Mouse (Mus musculus): ENCODE measurements around the gene Rad51c. TPM values are rescaled to one million over a fixed set of nuclear protein-coding genes. Genes with fewer than 3 reads are reported as not detected.
"Not testable (repeated sequence)": the region's sequence is repeated elsewhere in the genome, so short reads cannot be mapped to it uniquely, and the experiment has no call there.

Gene Rad51c
- total RNA-seq, 2 experiments from 2014 or later = 1.1 to 1.3 TPM

DNA sequence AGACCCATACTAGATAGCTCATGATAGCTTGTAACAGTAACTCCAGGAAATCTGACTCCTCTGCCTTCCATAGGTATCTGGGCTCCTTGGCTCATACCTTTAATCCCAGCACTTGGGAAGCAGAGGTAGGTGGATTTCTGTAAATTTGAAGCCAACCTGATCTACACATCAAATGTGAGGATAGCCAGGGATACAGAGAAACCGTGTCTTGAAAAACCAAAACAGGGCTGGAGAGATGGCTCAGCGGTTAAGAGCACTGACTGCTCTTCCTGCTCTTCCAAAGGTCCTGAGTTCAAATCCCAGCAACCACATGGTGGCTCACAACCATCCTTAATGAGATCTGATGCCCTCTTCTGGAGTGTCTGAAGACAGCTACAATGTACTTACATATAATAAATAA lies 30.4 kb upstream of the Rad51c start:
- DNase-seq = not testable (repeated sequence)

GRCm38 (mm10) chr11:87432933-87433669 lies 28.3 kb upstream of the Rad51c start:
- DNase-seq = no peak
- intact Hi-C loops (cut with DNase I) = no loop called here

More for the DNA sequence above, 30.4 kb upstream of the Rad51c start:
- intact Hi-C loops (cut with DNase I) = not testable (repeated sequence)

DNA sequence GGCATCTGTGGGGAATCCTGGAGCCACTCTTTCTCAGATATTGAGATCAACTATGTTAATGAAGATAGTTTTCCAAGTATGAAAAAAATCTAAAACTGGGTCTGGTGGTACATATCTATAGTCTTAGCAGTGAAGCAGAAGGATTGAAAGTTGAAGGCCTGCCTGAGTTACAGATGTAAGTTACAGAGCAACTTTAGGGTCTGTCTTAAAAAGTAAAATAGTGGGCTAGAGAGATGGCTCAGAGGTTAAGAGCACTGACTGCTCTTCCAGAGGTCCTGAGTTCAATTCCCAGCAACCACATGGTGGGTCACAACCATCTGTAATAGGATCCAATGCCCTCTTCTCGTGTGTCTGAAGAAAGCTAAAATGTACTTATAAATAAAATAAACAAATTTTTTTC lies 27.7 kb upstream of the Rad51c start:
- DNase-seq = no peak
- intact Hi-C loops (cut with DNase I) = no loop called here

DNA sequence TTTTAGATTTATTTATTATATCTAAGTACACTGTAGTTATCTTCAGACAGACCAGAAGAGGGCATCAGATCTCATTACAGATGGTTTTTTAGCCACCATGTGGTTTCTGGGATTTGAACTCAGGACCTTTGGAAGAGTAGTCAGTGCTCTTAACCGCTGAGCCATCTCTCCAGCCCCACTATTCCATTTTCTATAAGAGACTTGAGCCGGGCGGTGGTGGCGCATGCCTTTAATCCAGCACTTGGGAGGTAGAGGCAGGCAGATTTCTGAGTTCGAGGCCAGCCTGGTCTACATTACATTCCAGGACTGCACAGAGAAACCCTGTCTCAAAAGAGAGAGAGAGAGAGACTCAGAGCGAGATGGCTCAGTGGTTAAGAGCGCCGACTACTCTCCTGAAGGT lies 27.1 kb upstream of the Rad51c start:
- intact Hi-C loops (cut with DNase I); DNase-seq: not testable (repeated sequence)

- intact Hi-C loops (cut with DNase I) = no loop called here
- no peak for DNase-seq
These were observed 25.6 kb upstream of the Rad51c start for GRCm38 (mm10) chr11:87430374-87430773.

GRCm38 (mm10) chr11:87429363-87429762 lies 24.6 kb upstream of the Rad51c start:
- no peak for DNase-seq
- intact Hi-C loops (cut with DNase I) = loop anchor here (5.0 to 10.0 kb wide), 2 partner anchors 73 to 305 kb away; partner anchors contain the start of gene Supt4a

GRCm38 (mm10) chr11:87428051-87428673 lies 23.4 kb upstream of the Rad51c start:
- DNase-seq = no peak
- intact Hi-C loops (cut with DNase I) = loop anchor here (5.0 to 10.0 kb wide), 2 partner anchors 74 to 307 kb away; partner anchors contain the start of gene Supt4a

DNA sequence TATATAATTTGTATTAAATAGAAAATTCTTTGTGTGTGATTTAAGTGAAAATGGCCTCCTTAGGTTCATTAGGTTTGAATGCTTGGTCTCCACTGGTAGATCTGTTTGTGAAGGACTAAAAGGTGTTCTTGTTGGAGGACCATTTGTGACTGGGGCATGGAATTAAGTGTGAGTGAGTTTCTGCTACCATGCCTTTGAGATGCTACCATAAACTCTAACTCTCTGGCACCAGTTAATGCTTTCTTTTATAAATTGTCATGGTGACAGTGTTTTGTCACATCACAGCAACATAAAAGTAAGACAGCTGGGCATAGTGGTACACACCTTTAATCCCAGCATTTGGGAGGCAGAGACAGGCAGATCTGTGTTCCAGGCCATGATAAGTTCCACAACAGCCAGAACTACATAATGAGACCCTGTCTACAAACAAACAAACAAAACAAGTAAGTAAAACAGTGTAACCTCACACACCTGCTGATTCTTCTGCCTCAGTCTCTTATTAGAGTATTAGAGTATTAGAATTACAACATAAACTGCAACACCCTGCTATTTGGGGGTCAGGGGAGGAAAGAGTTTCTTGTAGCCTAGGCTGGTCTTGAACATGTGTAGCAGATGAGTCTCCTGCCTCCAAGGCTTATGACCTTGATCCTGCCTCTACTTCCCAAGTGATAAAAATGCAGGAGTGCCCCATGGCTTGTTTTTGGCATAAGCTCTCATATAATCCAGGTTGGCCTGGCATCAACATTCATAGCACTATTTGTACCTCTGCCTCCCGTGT lies 22.7 kb upstream of the Rad51c start:
- intact Hi-C loops (cut with DNase I) = loop anchor here (2.0 to 10.0 kb wide), 5 partner anchors 15 to 307 kb away; partner anchors contain the start of gene Supt4a
- no peak for DNase-seq

DNA sequence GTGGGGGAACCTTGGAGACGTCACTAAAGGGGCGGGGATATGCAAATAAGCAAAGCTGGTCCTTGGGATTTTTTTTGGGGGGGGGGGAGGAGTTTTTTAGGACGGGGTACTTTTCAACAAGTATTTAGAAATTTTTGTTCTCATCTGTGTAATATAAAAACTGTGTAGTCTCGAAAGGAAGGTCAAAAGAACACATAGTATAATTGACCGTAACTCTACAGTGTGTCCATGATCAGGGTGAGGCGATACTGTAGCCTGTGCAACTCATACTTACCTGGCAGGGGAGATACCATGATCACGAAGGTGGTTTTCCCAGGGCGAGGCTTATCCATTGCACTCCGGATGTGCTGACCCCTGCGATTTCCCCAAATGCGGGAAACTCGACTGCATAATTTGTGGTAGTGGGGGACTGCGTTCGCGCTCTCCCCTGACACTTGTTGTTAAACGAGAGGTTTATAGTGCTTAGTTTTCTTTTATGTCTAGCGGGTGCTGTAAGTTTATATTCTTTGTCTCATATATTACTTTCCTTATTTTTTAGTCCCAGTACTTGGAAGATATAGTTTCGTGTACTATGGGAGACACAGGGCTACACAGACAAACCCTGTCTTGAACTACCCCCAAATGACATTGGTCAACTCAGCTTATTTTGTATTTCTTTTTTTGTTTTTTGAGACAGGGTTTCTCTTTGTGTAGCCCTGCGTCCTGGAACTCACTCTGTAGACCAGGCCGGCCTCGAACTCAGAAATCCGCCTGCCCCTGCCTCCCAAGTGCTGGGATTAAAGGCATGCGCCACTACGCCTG lies 21.9 kb upstream of the Rad51c start:
- intact Hi-C loops (cut with DNase I) = loop anchor here (2.0 to 10.0 kb wide), 5 partner anchors 16 to 308 kb away; partner anchors contain the start of gene Supt4a
- DNase-seq = peak; percentile 81 to 82

DNA sequence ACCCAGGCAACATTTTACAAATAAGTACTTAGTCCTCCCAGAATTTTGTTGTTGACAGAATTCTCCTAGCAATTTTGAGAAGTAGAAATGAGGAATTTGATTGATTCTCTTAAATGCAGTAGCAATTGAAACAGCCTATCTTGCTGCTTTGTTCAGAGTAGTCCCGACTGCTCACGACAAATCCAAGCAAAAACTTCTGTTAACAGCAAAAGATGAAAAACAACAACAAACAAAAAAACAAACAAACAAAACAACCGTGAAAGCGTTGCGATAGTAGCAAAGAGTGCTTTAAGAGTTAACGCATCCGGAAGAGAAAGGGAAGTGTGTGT lies 21.3 kb upstream of the Rad51c start:
- DNase-seq = no peak
- intact Hi-C loops (cut with DNase I) = loop anchor here (2.0 to 10.0 kb wide), 5 partner anchors 17 to 309 kb away; partner anchors contain the start of gene Supt4a

DNA sequence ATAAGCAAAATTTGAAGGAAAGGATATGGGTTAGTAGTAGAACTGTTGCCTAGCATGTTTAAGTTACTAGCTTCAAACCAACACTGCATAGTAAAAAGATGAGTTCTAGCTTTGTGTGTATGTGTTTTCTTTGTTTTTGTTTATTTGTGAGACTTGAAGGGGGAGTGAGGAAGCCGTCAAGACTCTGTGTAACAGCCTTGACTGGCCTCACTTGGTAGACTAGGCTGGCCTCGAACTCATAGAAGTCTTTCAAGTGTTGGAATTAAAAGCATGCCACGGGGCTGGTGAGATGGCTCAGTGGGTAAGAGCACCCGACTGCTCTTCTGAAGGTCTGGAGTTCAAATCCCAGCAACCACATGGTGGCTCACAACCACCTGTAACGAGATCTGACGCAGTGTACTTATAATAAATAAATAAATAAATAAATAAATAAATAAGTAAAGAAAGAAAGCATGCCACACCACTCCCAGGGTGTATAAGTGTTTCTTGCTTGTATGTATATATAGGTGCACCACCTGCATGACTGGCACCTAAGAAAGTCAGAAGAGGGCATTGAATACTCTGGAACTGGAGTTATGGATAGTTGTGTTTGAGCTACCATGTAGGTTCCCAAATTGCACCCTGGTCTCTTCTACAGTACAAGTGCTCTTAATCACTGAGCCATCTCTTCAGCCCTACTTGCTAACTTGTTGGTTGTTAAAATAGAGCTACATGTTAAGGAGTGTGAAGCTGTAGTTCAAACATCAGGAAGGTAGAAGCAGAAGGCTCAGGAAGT lies 19.0 kb upstream of the Rad51c start:
- intact Hi-C loops (cut with DNase I) = loop anchor here (10.0 kb wide), 1 partner anchor 311 kb away; the partner anchor contains the start of gene Supt4a
- no peak for DNase-seq

DNA sequence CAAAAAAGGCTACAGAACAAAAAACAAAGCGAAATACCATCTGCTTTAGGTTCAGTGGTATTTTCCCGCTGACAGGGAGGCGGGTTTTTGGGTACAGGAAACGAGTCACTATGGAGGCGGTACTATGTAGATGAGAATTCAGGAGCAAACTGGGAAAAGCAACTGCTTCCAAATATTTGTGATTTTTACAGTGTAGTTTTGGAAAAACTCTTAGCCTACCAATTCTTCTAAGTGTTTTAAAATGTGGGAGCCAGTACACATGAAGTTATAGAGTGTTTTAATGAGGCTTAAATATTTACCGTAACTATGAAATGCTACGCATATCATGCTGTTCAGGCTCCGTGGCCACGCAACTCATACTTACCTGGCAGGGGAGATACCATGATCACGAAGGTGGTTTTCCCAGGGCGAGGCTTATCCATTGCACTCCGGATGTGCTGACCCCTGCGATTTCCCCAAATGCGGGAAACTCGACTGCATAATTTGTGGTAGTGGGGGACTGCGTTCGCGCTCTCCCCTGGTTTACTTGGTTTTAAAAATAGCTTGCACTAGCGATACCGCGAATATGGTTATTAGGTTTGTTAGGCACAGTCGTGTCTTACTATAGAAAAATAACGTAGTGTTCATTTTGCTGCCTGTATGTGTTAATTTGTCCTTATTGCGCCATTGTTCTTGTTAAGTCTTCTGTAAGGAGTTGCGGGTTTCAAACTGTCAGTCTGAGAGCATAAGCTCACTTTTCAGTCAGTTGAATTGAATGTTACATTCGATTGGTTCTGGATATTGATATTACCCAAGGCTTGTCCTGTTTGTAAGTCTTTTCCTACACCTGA lies 18.0 kb upstream of the Rad51c start:
- intact Hi-C loops (cut with DNase I) = loop anchor here (10.0 kb wide), 1 partner anchor 312 kb away; the partner anchor contains the start of gene Supt4a

DNA sequence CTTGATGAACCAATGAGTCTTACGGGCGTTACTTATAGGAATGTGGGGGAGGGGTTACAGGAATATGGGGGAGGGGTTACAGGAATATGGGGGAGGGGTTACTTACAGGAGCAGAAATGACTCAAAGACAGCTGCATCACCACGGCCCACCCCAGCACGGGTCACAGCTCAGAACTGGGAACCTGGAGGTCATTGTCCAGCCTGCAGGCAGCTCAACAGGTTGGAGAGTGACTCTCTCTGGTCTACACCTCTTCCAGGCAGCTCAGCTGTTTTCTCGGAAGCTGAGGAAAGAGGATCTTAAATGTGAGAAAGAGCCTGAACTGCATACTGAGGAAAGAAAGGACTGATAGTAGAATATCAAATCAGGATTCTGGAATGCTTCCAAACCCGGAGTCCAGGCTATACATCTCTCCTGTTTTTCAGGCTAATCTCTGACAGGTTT lies 17.0 kb upstream of the Rad51c start:
- DNase-seq = peak in 1 of 2 experiments; percentile 13
- intact Hi-C loops (cut with DNase I) = loop anchor here (2.0 to 10.0 kb wide), 2 partner anchors 17 to 313 kb away; partner anchors contain the start of genes Rad51c, Supt4a and Tex14

More for the DNA sequence above, 18.0 kb upstream of the Rad51c start:
- DNase-seq = peak; percentile 76 to 85

- intact Hi-C loops (cut with DNase I) = loop anchor here (2.0 to 10.0 kb wide), 2 partner anchors 16 to 314 kb away; partner anchors contain the start of genes Rad51c, Supt4a and Tex14
- no peak for DNase-seq
These were observed 16.1 kb upstream of the Rad51c start for GRCm38 (mm10) chr11:87420861-87421260.

DNA sequence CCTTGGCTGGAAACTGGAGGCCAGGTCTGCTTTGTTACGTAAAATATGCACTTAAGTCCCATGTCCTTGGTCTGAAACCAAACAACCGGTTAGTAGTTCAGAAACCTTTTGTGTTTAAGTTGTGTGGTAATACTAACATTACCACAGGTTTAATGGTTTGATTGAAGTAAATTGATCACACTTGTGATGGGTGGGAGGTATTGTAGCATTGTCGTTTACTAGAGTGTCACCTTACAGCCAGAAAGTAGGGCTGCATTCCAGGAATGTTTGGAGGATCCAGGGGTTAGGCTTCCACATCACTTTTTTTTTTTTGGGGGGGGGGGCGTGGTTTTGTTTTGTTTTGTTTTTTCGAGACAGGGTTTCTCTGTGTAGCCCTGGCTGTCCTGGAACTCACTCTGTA lies 11.4 kb upstream of the Rad51c start:
- DNase-seq = no peak
- intact Hi-C loops (cut with DNase I) = no loop called here

DNA sequence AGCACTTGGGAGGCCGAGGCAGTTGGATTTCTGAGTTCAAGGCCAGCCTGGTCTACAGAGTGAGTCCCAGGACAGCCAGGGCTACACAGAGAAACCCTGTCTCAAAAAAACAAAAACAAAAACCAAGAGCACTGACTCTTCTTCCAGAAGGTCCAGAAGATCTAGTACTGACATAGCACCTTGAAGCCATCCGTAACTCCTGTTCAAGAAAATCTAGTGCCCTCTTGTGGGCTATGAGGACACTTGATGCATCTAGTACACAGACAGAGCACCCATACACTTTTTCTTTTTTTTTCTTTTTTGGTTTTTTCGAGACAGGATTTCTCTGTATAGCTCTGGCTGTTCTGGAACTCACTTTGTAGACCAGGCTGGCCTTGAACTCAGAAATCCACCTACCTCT lies 8.7 kb upstream of the Rad51c start:
- DNase-seq; intact Hi-C loops (cut with DNase I): not testable (repeated sequence)

GRCm38 (mm10) chr11:87404111-87404853 lies 472 bp downstream of the Rad51c start:
- intact Hi-C loops (cut with DNase I) = loop anchor here (2.0 kb wide), 1 partner anchor 17 kb away; no protein-coding TSS in a partner anchor
- peak; percentile 98 to 99 for DNase-seq
